Mouse (Mus musculus) heart, adult 2 months (tissue): ENCODE data around the gene Gm21969. TPM values are rescaled to one million over a fixed set of nuclear protein-coding genes. Genes with fewer than 3 reads are reported as not detected.
A peak's percentile ranks its signal among the peaks of the same experiment; 100 is the strongest.

Experiments used
- DNase-seq, 2 experiments: peaks; one replicate each; pipeline ENCODE4 v3.0.0; 2021
- H3K27ac ChIP-seq: fragments of 200-600 bp; 2 replicates; pipeline ENCODE4 v1.8.1; 2022
- H3K27me3 ChIP-seq: fragments of 200-500 bp; 2 replicates; pipeline ENCODE4 v1.6.1; 2012; ENCODE audit warnings: mild to moderate bottlenecking, low read length, inconsistent platforms, mixed read lengths; ENCODE audit not compliant: control insufficient read depth, insufficient read depth
- H3K36me3 ChIP-seq: fragments of 200-500 bp; 2 replicates; pipeline ENCODE4 v1.6.1; 2012; ENCODE audit warnings: low read length, inconsistent platforms; ENCODE audit not compliant: control insufficient read depth, insufficient read depth
- H3K4me1 ChIP-seq: fragments of 200-500 bp; 2 replicates; pipeline ENCODE4 v1.6.1; 2011; ENCODE audit warnings: low read length; ENCODE audit not compliant: control insufficient read depth, insufficient read depth
- H3K4me3 ChIP-seq: fragments of 200-600 bp; 2 replicates; pipeline ENCODE4 v1.8.1; 2022
- H3K79me2 ChIP-seq: fragments of 200-500 bp; replicated peaks from 2 replicates; pipeline ENCODE4 v1.6.1; 2012; ENCODE audit warnings: mild to moderate bottlenecking, inconsistent platforms, low read length, moderate library complexity, mixed read lengths; ENCODE audit not compliant: control insufficient read depth, insufficient read depth
- H3K9ac ChIP-seq: fragments of 200-500 bp; 2 replicates; pipeline ENCODE4 v1.6.1; 2012; ENCODE audit warnings: low read depth, mild to moderate bottlenecking, control low read depth, inconsistent platforms, low read length, mixed read lengths
- CTCF ChIP-seq: fragments of 200-600 bp; IDR thresholded peaks from 2 replicates; pipeline ENCODE4 v1.8.1; 2022; ENCODE audit warnings: antibody characterized with exemption, mild to moderate bottlenecking, moderate library complexity
- EP300 ChIP-seq: fragments of 200-500 bp; IDR thresholded peaks from 2 replicates; pipeline ENCODE4 v1.6.1; 2011; ENCODE audit warnings: low read depth, low read length, control low read depth; ENCODE audit not compliant: insufficient read depth
- POLR2A ChIP-seq: fragments of 200-500 bp; IDR thresholded peaks from 2 replicates; pipeline ENCODE4 v1.6.1; 2011; ENCODE audit warnings: mild to moderate bottlenecking, low read depth, low read length, control low read depth; ENCODE audit not compliant: insufficient read depth
- WGBS: fragments of 180-500 bp; shearing (Covaris S2); methylation state at CpG from one replicate; pipeline ENCODE4 v1.1.7; 2018; 5-methylcytosine and 5-hydroxymethylcytosine counted together
- intact Hi-C: fragments of 180-260 bp; cut with DNase I; formaldehyde crosslinking; loops from one replicate; pipeline ENCODE4 v1.15.1; 2025
- polyA plus RNA-seq: library from polyadenylated mRNA; depleted of rRNA; stranded (reverse); fragments of >200 nt; gene quantifications from 2 replicates; pipeline ENCODE4 v1.2.3, GENCODE M21; 2012
- total RNA-seq, 2 experiments: library from RNA; stranded (reverse); gene quantifications; 2 replicates each; pipeline ENCODE4 v1.2.3; 2021

Gene Gm21969
- total and polyA plus RNA-seq, 3 experiments, result not detected

DNA sequence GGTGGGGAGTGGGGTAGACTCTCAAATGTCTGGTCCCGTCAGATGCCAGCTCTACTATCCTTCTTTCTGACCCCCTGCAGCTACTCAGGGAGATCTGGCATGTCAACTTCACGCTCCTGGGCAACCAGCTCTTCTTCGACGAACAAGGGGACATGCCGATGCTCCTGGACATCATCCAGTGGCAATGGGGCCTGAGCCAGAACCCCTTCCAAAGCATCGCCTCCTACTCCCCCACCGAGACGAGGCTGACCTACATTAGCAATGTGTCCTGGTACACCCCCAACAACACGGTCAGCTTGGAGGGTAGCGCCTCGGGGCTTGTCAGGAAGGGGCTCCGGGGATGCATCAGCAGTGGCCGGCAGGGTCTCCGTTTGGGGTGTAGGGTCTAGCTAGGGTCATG is 58.9 kb downstream of the Gm21969 start:
- H3K4me3 ChIP-seq, result no peak overlapping the region
- H3K79me2 ChIP-seq, result no peaks in the 10 kb centered on the region
- no peak overlapping the region for H3K9ac ChIP-seq
- no peaks in the 10 kb centered on the region for H3K4me1 ChIP-seq
- 75% methylated on average over 14 of the region's 14 CpGs for WGBS
- no peaks in the 10 kb centered on the region for H3K27me3 ChIP-seq
- no peak for DNase-seq
- TF ChIP-seq CTCF (no peak), POLR2A (no peak), EP300 (no peak)
- intact Hi-C loops, result no loop called here
- H3K36me3 ChIP-seq, result no peaks in the 10 kb centered on the region
- no peak overlapping the region for H3K27ac ChIP-seq

DNA sequence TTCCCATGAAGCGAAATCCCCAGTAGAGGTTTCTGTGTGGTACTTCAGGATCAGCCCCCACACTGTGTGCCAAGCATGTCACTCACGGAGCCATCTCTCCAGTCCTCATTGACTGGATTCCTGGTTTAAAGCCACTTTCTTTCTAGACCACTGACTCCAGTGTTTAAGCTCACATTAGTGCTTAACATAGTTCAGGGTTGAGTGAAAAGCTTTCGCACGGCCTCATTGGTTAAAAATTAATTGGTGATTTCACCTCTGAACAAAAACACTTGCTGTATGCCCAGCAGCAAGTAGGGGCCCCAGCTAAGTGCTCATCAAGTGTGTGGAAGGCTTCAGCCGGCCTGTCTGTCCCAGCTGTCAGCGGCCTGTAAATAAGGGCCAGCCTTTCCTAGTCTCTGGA is 64.6 kb downstream of the Gm21969 start:
- H3K79me2 ChIP-seq, result no peaks in the 10 kb centered on the region
- 80% methylated on average over 6 of the region's 6 CpGs for whole genome bisulfite sequencing
- H3K27ac ChIP-seq, result no peak overlapping the region
- TF ChIP-seq POLR2A, result no peak
- no peak for TF ChIP-seq CTCF
- no peak for TF ChIP-seq EP300
- no peaks in the 10 kb centered on the region for H3K4me1 ChIP-seq
- H3K36me3 ChIP-seq, result no peaks in the 10 kb centered on the region
- no peak for DNase-seq
- H3K27me3 ChIP-seq, result no peaks in the 10 kb centered on the region
- H3K4me3 ChIP-seq, result no peak overlapping the region
- intact Hi-C loops, result no loop called here
- H3K9ac ChIP-seq, result no peak overlapping the region

DNA sequence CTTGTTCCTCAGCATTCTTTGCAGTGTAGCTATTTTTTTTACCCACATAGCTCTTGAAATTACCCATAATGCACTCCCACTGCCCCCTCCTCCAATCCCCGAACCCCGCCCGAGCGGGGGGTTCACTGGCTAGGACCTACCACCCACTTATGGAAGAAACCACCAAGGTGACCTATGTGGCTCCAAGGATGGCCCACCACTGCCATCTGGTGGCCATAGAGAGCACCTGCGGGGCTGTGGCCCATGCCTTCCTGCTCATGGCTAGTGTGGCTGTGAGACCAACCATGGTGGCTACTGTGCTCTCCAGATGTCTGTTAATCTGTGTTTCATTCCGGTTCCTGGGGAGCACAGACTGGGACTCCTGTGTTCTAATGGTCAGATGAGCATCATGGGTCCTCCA is 66.9 kb downstream of the Gm21969 start:
- H3K79me2 ChIP-seq, result no peaks in the 10 kb centered on the region
- WGBS, result 21% methylated on average over 6 of the region's 6 CpGs
- H3K36me3 ChIP-seq, result no peaks in the 10 kb centered on the region
- H3K9ac ChIP-seq, result no peak overlapping the region
- H3K27me3 ChIP-seq, result no peaks in the 10 kb centered on the region
- TF ChIP-seq POLR2A (no peak), CTCF (peak; percentile 94), EP300 (no peak)
- no peak overlapping the region for H3K27ac ChIP-seq
- intact Hi-C loops, result no loop called here
- peak; percentile 35 to 65 for DNase-seq
- H3K4me3 ChIP-seq, result no peak overlapping the region
- H3K4me1 ChIP-seq, result no peaks in the 10 kb centered on the region

DNA sequence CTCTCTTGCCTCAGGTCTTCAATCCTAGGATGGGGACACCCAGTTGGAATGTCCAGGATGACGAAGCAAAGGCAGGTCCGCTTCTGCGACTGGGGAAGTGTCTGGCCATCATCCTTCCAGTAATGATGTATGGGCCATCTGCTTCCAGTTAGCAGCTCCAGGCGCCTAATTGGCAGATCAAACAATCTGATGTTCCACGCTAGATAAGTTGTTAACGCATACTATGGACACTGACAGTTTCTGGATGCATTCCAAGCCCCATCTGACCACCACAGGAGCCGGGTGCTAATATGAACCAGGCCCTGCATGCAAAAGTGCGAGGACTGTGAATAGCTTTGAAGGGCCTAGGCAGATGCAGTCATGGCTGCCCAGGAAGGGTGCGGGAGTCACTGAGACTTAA is 72.7 kb downstream of the Gm21969 start:
- Histone ChIP-seq H3K27ac (no peak overlapping the region), H3K9ac (no peak overlapping the region), H3K4me3 (no peak overlapping the region), H3K27me3 (no peaks in the 10 kb centered on the region), H3K79me2 (no peaks in the 10 kb centered on the region), H3K4me1 (no peaks in the 10 kb centered on the region), H3K36me3 (no peaks in the 10 kb centered on the region)
- 44% methylated on average over 9 of the region's 9 CpGs for WGBS
- intact Hi-C loops, result no loop called here
- DNase-seq, result no peak
- no peak for TF ChIP-seq EP300
- no peak for TF ChIP-seq POLR2A
- TF ChIP-seq CTCF, result no peak

DNA sequence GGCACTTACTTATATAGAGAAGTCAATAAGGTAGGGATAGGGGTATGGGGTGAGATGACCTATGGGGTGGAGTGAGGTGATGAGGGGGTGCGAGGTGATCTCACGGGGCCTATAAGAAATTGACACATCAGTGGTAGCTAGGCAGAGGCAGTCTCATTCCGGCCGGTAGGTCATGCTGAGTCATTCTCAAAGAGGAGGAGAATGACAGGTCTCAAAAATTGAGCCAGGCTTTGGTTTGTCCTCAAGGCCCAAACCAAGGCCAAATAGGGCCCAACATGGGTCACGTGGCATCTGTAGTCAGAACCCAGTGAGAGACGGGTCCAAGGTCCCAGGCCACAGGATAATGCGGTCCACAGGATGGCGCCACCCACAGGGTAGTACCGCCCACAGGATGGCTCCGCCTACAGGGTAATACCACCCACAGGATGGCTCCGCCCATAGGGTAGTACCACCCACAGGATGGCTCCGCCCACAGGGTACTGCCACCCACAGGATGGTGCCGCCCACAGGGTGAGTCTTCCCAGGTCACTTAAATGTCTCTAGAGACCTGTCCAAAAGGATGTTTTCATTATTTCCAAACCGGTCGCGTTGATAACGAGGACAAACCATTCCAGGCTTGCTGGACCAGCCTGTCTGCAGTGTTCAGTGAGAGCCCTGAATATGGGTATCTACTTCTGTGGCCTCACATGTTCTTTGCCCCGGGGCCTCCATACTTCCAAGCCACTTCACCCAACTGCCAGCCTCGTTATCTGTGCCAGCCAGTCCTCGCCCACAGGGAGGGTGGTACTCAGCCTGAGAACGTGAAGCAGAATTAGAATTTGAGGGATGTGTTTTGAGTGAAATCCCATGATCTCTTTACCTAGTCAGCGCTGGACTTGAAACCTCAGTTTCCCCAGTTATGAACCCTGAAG is 81.0 kb downstream of the Gm21969 start:
- TF ChIP-seq EP300, result no peak
- no peak for TF ChIP-seq POLR2A
- TF ChIP-seq CTCF, result no peak
- no peaks in the 10 kb centered on the region for H3K79me2 ChIP-seq
- whole genome bisulfite sequencing, result 67% methylated on average over 22 of the region's 22 CpGs
- no peaks in the 10 kb centered on the region for H3K36me3 ChIP-seq
- no peaks in the 10 kb centered on the region for H3K4me1 ChIP-seq
- no peaks in the 10 kb centered on the region for H3K27me3 ChIP-seq
- H3K27ac ChIP-seq, result no peak overlapping the region
- no peak overlapping the region for H3K9ac ChIP-seq
- no peak overlapping the region for H3K4me3 ChIP-seq
- intact Hi-C loops, result loop anchor here (1.0 kb wide), 1 partner anchor 174 kb away; no protein-coding TSS in a partner anchor
- no peak for DNase-seq

DNA sequence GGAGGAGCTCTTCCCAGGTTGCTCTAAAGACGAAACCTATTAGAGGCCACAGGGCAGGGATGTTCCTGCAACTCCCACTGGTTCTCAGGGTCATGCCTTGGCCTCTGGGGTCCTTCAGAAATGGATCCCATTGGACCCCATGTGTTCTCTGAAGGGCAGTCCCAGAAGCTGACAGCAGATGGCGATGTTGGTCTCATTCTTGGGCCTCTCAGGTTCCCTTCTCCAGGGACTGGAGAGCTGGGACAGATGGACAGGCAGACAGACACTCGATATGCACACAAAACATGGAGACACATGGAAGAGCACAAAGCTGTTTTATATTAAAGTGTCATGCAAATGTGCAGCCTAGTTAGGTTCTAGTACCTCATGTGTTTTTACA is 81.6 kb downstream of the Gm21969 start:
- H3K4me3 ChIP-seq, result no peak overlapping the region
- no peaks in the 10 kb centered on the region for H3K79me2 ChIP-seq
- no peak overlapping the region for H3K9ac ChIP-seq
- intact Hi-C loops, result loop anchor here (1.0 kb wide), 1 partner anchor 174 kb away; no protein-coding TSS in a partner anchor
- H3K27ac ChIP-seq, result no peak overlapping the region
- no peaks in the 10 kb centered on the region for H3K27me3 ChIP-seq
- 10% methylated on average over 3 of the region's 3 CpGs for WGBS
- peak; percentile 14 to 59 for DNase-seq
- H3K36me3 ChIP-seq, result no peaks in the 10 kb centered on the region
- peak; percentile 77 for TF ChIP-seq CTCF
- no peak for TF ChIP-seq EP300
- no peaks in the 10 kb centered on the region for H3K4me1 ChIP-seq
